Mouse (Mus musculus): ENCODE results near the gene Greb1. TPM values are rescaled to one million over a fixed set of nuclear protein-coding genes. Genes with fewer than 3 reads are reported as not detected.

Greb1 gene
- total RNA-seq, 1 experiment, result 3.2 TPM

DNA sequence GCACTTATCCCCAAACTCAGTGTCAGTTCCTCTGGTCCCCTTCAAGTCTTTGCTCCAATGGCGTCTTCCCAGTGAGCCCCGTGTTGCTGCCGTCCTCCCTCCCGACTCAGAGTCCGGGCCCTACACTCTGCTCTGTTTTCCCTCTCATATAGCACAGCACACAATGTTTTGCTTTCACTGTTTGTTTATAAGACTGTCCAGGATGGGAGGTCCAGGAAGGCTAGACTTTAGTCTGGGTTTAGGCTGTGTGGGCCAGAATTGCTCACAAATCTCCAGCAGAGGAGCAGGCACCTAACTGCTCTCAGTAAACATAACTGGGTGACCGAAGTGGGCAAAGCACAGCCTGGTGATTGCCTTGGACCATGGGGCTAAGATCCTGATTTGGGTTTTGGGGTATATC lies 167.5 kb downstream of the Greb1 start:
- in situ Hi-C loops (cut with MboI; ENCODE audit: low sequenced_read_pairs in 2 of 2, unreplicated experiment in 2 of 2), result no loop called here
- H3K9ac ChIP-seq (ENCODE audit: insufficient read depth, low read depth, low read length, poor library complexity, severe bottlenecking), result no peak overlapping the region
- no peak overlapping the region for H3K27ac ChIP-seq (ENCODE audit: insufficient read depth, low read depth, low read length, poor library complexity, severe bottlenecking)
- no peaks in the 10 kb centered on the region for H3K9me3 ChIP-seq (ENCODE audit: control insufficient read depth, insufficient read depth, low read depth, low read length)
- TF ChIP-seq ZNF384 (IDR thresholded peaks at IDR 0.05; ENCODE audit: low read depth, low read length) (no peak), CHD2 (IDR thresholded peaks at IDR 0.05; ENCODE audit: low read depth, low read length) (no peak), MAFK (IDR thresholded peaks at IDR 0.05; ENCODE audit: insufficient read depth, low read depth, low read length) (no peak)
- H3K4me3 ChIP-seq (ENCODE audit: insufficient read depth in 1 of 2, low read depth in 1 of 2, low read length in 2 of 2, poor library complexity in 1 of 2, severe bottlenecking in 1 of 2), result no peak overlapping the region
- no peaks in the 10 kb centered on the region for H3K36me3 ChIP-seq (ENCODE audit: control insufficient read depth, insufficient read depth, low read length, poor library complexity, severe bottlenecking)
- DNase-seq (ENCODE audit: low read depth, low spot score), result no peak
- H3K4me1 ChIP-seq (ENCODE audit: control insufficient read depth in 2 of 2, insufficient read depth in 2 of 2, low read length in 2 of 2, poor library complexity in 1 of 2), result peaks cover 0 to 2% of the 10 kb centered on the region in 2 experiments; a peak in 1 of 4 replicates

DNA sequence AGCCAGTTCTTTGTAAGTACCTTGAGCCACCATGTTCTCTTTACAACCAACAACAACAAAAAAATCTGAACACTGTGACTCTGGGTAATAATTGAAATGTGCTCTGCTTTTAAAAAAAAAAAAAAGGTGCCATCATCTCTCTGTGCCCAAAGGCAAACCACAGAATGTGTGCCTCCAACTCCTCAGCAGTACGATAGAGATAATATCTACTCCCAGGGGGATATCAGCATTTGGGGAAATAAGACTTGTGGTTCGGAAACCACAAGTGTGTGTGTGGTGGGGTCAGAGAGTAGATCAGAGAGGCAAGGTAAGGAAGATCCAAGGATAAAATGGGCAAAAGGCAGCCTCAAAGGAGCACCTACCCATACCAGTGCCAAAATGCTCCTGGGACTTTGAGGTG lies 169.3 kb downstream of the Greb1 start:
- no peak overlapping the region for H3K9ac ChIP-seq (ENCODE audit: insufficient read depth, low read depth, low read length, poor library complexity, severe bottlenecking)
- in situ Hi-C loops (cut with MboI; ENCODE audit: low sequenced_read_pairs in 2 of 2, unreplicated experiment in 2 of 2), result no loop called here
- no peak overlapping the region for H3K27ac ChIP-seq (ENCODE audit: insufficient read depth, low read depth, low read length, poor library complexity, severe bottlenecking)
- H3K4me1 ChIP-seq (ENCODE audit: control insufficient read depth in 2 of 2, insufficient read depth in 2 of 2, low read length in 2 of 2, poor library complexity in 1 of 2), result peaks cover 0 to 2% of the 10 kb centered on the region in 2 experiments; a peak in 1 of 4 replicates
- no peaks in the 10 kb centered on the region for H3K36me3 ChIP-seq (ENCODE audit: control insufficient read depth, insufficient read depth, low read length, poor library complexity, severe bottlenecking)
- H3K4me3 ChIP-seq (ENCODE audit: insufficient read depth in 1 of 2, low read depth in 1 of 2, low read length in 2 of 2, poor library complexity in 1 of 2, severe bottlenecking in 1 of 2), result no peak overlapping the region
- H3K9me3 ChIP-seq (ENCODE audit: control insufficient read depth, insufficient read depth, low read depth, low read length), result no peaks in the 10 kb centered on the region
- no peak for DNase-seq (ENCODE audit: low read depth, low spot score)
- TF ChIP-seq ZNF384 (IDR thresholded peaks at IDR 0.05; ENCODE audit: low read depth, low read length), result no peak
- no peak for TF ChIP-seq ZC3H11A (IDR thresholded peaks at IDR 0.05; ENCODE audit: borderline replicate concordance, low read depth, low read length)
- TF ChIP-seq CHD2 (IDR thresholded peaks at IDR 0.05; ENCODE audit: low read depth, low read length), result no peak
- TF ChIP-seq MAFK (IDR thresholded peaks at IDR 0.05; ENCODE audit: insufficient read depth, low read depth, low read length), result no peak
- no peak for TF ChIP-seq HCFC1 (IDR thresholded peaks at IDR 0.05; ENCODE audit: borderline replicate concordance, insufficient read depth, low read length)

DNA sequence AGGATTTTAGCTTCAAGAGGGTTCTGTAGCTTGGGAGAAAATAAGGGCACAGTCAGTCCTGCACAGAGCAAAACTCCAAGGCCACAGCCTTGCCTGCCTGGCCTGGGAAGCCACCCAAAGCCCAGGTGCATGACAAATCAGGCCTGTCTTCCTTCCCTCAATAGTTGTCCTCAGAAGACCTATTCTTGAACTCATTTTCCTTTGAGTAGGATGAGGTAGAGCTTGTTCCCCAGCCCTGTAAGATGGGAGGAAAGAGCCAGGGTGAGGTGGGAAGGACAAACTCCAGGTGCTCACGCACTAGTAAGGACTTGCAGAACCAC lies 169.9 kb downstream of the Greb1 start:
- H3K27ac ChIP-seq (ENCODE audit: insufficient read depth, low read depth, low read length, poor library complexity, severe bottlenecking), result no peak overlapping the region
- TF ChIP-seq MAFK (IDR thresholded peaks at IDR 0.05; ENCODE audit: insufficient read depth, low read depth, low read length), result no peak
- no peak for TF ChIP-seq CHD2 (IDR thresholded peaks at IDR 0.05; ENCODE audit: low read depth, low read length)
- TF ChIP-seq HCFC1 (IDR thresholded peaks at IDR 0.05; ENCODE audit: borderline replicate concordance, insufficient read depth, low read length), result no peak
- no peak for TF ChIP-seq ZNF384 (IDR thresholded peaks at IDR 0.05; ENCODE audit: low read depth, low read length)
- no peak for TF ChIP-seq ZC3H11A (IDR thresholded peaks at IDR 0.05; ENCODE audit: borderline replicate concordance, low read depth, low read length)
- no peak overlapping the region for H3K9ac ChIP-seq (ENCODE audit: insufficient read depth, low read depth, low read length, poor library complexity, severe bottlenecking)
- DNase-seq (ENCODE audit: low read depth, low spot score), result no peak
- H3K4me3 ChIP-seq (ENCODE audit: insufficient read depth in 1 of 2, low read depth in 1 of 2, low read length in 2 of 2, poor library complexity in 1 of 2, severe bottlenecking in 1 of 2), result no peak overlapping the region
- in situ Hi-C loops (cut with MboI; ENCODE audit: low sequenced_read_pairs in 2 of 2, unreplicated experiment in 2 of 2), result no loop called here
- H3K9me3 ChIP-seq (ENCODE audit: control insufficient read depth, insufficient read depth, low read depth, low read length), result no peaks in the 10 kb centered on the region
- H3K36me3 ChIP-seq (ENCODE audit: control insufficient read depth, insufficient read depth, low read length, poor library complexity, severe bottlenecking), result no peaks in the 10 kb centered on the region
- H3K4me1 ChIP-seq (ENCODE audit: control insufficient read depth in 2 of 2, insufficient read depth in 2 of 2, low read length in 2 of 2, poor library complexity in 1 of 2), result peaks cover 0 to 2% of the 10 kb centered on the region in 2 experiments; a peak in 1 of 4 replicates

DNA sequence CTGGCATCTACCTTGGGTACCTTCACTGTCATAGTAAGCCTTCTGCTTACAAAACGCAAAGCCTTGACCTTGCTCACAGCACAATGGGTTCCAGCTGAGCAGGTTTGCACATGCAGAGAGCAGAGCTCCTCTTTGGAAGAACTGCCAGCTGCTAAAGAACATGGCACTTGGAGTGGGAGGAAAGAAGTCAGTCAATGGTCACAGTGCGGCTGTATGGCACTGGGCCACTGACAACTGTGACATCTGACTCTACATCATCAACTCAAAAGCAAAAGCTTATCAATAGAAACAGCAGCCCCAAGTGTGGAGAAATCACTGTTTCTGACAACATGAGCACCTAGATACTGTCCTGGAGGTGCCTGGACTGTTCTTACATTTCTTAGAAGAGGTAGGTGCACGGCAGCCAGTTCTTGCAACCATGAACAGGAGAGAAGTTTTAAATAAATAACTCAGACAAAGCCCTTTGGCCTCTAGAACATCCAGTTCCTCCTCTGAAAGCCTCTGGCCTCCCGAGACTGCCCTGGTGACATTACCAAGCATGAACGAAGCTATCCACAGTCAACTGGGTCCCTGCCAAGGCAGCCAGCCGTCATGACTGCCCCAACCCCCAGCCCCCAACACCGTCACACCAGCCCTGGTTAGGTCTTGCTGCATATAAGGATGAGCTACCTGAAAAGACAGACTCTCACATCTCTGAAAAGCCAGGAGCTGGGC lies 170.4 kb downstream of the Greb1 start:
- Histone ChIP-seq H3K9ac (ENCODE audit: insufficient read depth, low read depth, low read length, poor library complexity, severe bottlenecking) (no peak overlapping the region), H3K4me1 (ENCODE audit: control insufficient read depth in 2 of 2, insufficient read depth in 2 of 2, low read length in 2 of 2, poor library complexity in 1 of 2) (peaks cover 0 to 2% of the 10 kb centered on the region in 2 experiments; a peak in 1 of 4 replicates), H3K9me3 (ENCODE audit: control insufficient read depth, insufficient read depth, low read depth, low read length) (no peaks in the 10 kb centered on the region), H3K4me3 (ENCODE audit: insufficient read depth in 1 of 2, low read depth in 1 of 2, low read length in 2 of 2, poor library complexity in 1 of 2, severe bottlenecking in 1 of 2) (no peak overlapping the region), H3K36me3 (ENCODE audit: control insufficient read depth, insufficient read depth, low read length, poor library complexity, severe bottlenecking) (no peaks in the 10 kb centered on the region), H3K27ac (ENCODE audit: insufficient read depth, low read depth, low read length, poor library complexity, severe bottlenecking) (no peak overlapping the region)
- no peak for DNase-seq (ENCODE audit: low read depth, low spot score)
- in situ Hi-C loops (cut with MboI; ENCODE audit: low sequenced_read_pairs in 2 of 2, unreplicated experiment in 2 of 2), result no loop called here
- TF ChIP-seq ZNF384 (IDR thresholded peaks at IDR 0.05; ENCODE audit: low read depth, low read length) (no peak), CHD2 (IDR thresholded peaks at IDR 0.05; ENCODE audit: low read depth, low read length) (no peak)

Other genes with a start within 250 kb of the Greb1 start
- 15.8 and 20.0 TPM in 2 replicates for gene Lpin1, start 189.9 kb downstream of the Greb1 start, total RNA-seq (2012; rRNA removed)
- not detected in 2 replicates for gene Ntsr2, start 147.5 kb downstream of the Greb1 start, total RNA-seq (2012; rRNA removed)
- 10.5 and 12.0 TPM in 2 replicates for gene E2f6, start 10.1 kb upstream of the Greb1 start, total RNA-seq (2012; rRNA removed)
- 37.3 and 44.5 TPM in 2 replicates for gene Rock2, start 94.0 kb upstream of the Greb1 start, total RNA-seq (2012; rRNA removed)
- gene Pqlc3, start 199.5 kb upstream of the Greb1 start, total RNA-seq (2012; rRNA removed), result 15.7 and 17.4 TPM in 2 replicates
- gene 2410004P03Rik, start 210.8 kb upstream of the Greb1 start, total RNA-seq (2012; rRNA removed), result 0.40 and 1.1 TPM in 2 replicates